Mouse (Mus musculus): ENCODE measurements at regions not wholly inside any gene's neighbourhood (a gene's known extent, or its start where the extent isn't known, plus 50 kb on each side); places are given as distances from the start of the nearest gene placed in this dataset.

DNA sequence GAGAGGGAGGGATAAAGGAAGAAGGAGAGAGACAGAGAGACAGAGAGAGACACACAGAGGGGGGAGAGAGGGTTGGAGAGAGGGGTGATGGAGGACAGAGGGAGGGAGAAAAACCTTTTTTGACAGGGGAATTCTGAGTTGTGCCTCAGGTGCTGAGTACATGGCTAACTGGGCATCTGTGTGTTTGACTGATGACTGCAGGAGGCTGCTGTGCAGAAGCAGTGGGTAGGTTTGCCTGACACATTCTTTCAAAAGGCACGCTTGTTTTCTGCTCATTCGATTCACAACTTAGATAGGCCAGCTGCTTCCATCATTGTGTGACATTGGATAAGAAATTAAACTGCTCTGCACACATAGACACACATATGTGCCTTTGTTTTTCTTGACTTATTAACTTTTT, 150.7 kb upstream of the Rgmb start:
- no peak for DNase-seq (ENCODE audit: low read depth, low spot score)

DNA sequence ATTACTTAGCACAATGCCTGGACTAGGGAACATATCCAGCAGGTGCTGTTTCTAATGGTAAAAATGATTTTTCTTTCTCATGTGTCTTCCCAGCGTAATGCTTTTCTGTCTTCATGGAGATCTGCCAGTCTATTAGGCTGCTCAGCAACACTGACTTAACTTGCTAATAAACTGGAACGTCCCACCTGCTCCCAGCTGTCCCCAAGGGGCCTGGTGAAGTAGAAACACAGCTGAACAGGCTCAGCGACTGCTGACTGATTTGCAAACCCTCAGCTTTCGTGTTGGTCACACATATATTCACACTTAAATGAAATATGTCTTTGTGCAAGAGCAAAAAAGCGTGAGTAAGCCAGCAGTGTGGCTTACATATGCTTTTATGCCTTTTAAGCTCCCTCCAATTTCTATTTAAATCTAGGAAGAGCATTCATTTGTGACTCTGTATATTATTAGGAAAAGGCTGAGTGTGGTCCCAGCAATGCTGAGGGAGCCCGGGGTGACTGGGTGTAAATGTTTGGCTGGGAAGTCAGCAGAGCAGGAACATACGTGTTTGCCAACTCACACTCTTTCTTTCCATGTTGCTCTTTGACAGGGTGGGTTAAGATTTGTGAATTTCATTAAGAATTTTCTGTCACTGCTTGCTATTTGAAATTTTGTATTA, 146.7 kb upstream of the Rgmb start:
- no peak for DNase-seq (ENCODE audit: low read depth, low spot score)

DNA sequence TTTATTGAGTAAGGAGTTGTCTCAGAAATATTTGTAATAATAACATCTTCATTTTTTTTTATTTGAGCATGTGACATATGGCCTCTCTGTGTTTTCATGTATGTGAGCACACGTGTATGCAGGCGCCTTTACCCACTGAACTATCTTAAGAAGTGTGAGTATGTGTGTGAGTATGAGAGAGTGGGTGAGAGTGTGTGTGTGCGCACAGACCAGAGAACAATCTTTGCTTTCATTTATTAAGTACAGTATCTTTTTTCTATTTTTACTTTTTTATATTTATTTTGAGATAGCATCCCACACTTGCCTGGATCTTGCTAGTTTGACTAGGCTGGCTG, 140.5 kb upstream of the Rgmb start:
- DNase-seq (ENCODE audit: low read depth, low spot score) = no peak

DNA sequence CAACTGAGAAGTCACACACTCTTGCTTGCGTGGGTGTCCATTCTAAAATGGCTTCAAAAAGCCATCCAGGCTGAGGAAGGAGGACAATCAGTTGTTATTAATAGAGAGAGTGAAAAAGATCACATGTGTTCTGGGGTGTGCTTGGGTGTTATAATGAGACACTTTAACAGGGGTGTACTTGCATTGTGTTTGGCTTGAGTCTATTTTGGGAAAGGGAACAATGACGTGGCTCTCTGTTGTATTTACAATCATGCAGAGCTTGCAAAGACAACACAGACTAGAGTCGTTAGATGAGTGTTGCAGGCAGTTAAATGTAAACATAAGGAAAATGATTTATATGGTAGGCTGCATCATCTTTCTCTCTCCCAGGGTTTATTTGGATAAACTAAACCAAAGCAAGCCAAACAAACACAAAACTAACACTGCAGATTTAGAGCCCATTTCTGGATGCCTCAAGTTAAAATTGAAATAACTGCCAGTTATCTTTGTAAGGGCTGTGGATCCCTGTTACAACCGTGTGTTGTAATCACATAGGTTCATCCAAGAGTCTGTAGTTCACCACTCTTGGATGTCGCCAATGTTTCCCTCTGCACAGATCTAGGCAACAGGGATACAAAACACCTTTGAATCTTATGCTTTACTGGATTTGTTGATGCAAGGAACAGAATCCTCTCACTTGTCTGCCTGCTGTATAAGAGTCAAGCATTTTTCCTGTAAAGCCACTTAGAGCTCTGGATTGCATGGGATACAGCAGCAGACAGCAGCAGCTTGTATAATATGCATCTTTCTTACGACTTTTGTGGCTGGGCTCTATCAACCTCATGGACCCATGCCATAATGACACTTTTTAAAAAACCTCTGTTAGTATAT, 139.9 kb upstream of the Rgmb start:
- no peak for DNase-seq (ENCODE audit: low read depth, low spot score)

DNA sequence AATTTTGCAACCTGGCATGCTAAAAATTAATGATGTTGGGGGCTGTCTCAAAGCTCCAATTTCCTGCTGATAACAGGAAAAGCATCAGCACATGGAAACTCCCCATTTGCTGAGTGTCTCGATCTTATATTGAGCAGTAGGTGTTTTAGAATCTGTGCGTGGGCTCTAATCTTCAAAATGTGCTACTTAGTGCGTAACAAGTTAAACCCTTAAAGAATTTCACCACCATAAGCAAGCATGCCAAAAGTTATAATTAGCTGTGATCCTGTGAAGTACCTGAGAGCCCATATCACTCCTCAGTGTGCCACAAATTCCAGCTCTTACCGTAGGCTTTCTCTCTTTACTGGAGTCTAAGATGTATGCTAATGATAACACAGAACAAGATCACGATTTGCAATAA, 137.5 kb upstream of the Rgmb start:
- DNase-seq (ENCODE audit: low read depth, low spot score) = no peak

DNA sequence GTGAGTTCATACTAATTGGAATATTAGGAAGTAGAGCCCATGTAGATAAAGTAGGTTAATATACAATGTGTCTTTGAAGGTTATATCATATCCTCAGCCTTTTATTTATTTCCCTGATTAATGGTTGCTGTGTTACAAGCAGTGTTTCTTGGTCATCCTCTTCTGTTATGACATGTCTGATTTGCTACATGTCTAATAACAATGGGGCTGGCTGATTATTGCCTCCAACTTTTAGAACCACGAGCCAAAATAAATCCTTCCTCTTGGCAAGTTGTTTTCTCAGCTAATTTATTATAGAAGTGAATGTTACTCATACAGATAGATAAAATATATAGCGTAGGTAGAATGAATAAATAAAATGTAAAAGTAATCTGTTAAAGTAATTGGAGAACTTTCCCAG, 124.8 kb upstream of the Rgmb start:
- DNase-seq (ENCODE audit: low read depth, low spot score) = no peak

DNA sequence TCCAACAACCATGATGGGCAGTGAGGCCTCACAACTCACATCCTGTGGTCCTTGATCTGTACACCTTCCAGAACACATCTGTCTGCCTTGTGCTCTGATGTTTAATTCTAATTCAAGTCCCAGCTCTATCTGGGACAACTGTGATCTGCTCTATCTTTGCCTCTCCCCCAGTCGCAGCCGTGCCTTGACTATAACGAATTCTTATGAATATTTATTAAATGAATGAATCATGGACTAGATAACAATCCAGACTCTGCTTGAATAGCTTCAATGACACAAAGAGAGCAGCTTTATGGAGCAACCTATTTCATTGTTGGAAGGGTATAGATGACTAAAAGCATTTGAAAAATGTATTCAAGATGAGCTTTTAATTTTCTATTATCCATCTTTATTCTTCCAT, 120.8 kb upstream of the Rgmb start:
- DNase-seq (ENCODE audit: low read depth, low spot score) = no peak

DNA sequence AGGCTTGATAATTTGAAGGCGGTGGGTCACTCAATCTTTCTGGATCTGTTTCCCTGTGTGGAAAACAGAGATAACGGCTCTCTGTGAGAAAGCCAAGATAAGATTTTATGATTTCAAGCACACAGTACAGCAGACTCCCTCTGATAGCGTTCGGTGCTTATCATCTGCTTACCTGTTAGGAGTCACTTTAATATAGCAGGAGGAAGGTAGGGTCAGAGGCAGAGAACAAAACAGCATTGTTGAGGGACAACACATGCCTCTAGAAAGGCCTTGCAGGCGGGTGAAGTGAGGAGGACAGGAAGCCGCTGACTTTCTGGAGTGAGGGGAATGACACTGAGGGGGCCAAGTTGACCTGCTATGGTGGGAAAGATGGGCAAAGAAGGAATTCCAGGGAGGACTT, 118.9 kb upstream of the Rgmb start:
- DNase-seq (ENCODE audit: low read depth, low spot score) = no peak

DNA sequence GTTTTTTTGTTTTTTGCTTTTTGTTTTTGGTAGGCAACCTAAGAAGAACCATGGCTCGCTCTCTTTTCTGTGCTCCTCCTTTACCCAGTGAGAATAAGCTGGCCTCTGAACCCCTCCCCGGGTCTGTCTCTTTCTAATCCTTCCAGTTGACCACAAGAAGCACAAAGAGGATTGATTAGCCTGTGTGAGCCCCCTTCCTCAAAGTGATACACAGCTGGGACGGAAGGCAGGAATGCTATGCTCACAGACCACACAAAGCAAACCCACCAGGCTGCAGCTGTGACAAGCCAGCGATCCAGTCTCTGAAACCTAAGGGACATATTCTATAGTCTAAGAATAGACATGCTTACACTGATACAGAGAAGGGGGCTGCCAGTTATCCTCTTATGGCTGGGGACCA, 111.5 kb upstream of the Rgmb start:
- no peak for DNase-seq (ENCODE audit: low read depth, low spot score)

DNA sequence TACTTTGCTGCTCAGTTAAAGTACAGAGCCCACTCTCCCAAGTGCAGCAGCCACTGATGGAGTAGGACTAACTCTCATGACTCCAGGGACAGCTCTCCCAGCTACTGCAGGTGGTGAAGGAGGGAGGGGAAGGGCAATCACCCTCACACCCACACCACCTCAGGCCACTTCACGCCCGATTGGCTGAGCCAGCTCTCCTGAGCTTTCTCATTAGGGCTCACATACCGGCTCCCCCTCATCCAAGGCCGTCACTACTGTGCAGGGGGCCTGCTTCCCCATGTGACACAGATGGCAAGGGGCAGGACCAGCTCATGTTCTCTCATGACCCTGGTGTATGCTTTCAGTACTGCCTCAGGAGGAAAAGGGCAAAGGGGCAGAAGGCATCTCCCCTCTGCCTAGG, 87.8 kb upstream of the Rgmb start:
- DNase-seq (ENCODE audit: low read depth, low spot score) = no peak

DNA sequence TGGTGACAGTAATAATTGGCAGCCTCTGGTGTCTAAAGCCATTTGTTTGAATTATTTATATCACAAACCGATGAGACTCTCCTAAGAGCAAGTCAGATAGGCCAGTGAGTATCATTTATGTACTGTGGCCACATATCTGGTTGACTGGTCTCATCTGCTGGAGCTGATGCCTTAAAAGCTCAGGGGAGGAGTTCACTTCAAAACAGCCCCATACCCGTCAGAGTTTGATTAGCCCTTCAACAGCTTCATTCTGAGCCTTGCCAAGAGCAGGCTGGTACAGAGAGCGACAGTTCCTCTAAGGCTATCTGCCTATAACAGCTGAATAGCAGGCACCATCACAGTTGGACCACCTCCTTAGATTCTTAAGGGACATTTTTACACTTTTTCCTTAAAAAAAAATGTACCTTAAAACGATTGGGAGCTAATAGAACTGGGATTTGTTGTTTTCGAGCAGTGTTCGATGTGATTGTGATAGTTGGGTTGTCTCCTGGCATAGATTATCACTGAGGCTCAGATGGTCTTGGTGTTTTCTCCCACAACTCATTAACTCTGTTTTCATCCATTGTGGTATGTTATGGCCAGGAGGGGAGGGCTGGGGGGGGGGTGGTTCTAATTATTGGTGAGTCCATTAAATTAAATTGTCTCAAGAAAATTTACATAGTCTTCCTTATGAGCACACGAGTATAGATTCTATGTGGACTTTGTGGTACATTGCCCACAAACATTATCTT, 68.0 kb upstream of the Rgmb start:
- no peak for DNase-seq (ENCODE audit: low read depth, low spot score)

DNA sequence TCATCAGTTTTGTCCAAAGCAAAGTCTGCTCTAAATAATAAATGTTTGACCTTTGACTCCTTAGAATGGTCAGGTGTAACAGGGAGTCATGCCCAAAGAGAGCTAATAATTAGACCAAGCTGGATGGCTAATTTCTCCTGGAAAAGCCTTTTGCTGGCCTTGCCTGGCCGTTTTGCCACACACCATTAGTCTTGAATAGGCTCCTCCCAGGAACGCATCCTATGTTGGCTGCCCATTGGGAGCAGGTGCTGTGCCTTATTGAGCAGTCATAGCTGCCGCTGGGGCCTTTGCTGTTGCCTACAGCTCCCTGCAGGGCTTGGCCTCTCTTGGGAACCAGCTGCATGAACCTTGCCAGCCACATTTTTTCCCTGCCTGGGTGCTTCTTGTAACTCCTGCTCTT, 65.1 kb upstream of the Rgmb start:
- DNase-seq (ENCODE audit: low read depth, low spot score) = no peak

DNA sequence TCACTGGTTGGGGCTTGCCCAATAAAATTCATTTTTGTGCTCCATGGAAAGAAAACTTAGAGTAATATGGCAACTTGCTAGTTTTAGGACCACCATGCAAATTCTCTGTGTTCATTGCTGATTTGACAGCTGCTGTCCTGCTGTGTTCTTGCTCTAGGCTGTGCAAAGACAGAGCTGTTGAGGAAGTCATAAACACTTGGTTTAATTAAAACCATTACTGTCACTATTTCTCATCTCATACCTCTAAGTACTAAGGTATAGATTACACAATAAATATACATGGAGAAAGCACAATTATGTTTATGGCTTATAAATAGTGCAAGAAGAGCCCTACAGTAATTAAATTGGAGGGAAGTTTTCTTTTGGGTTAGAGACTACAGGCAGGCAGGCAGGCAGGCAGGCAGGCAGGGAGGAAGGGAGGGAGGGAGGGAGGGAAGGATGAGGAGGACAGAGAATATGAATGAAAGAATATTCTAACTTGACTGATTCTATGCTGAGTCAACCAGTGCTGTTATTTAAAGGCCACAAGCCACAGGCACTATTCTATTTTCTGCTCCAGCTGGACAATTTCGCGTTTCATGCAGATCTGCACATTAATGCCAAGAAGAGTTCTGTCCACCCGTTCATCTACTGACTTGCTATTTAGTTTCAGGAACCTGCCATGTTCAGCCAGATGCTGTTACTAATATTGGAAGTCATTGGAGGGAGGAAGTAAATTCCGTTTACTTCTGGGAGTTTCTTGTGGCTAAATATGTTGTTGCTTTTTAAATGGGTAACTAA, 61.2 kb upstream of the Rgmb start:
- peak; percentile 8 for DNase-seq (ENCODE audit: low read depth, low spot score)

DNA sequence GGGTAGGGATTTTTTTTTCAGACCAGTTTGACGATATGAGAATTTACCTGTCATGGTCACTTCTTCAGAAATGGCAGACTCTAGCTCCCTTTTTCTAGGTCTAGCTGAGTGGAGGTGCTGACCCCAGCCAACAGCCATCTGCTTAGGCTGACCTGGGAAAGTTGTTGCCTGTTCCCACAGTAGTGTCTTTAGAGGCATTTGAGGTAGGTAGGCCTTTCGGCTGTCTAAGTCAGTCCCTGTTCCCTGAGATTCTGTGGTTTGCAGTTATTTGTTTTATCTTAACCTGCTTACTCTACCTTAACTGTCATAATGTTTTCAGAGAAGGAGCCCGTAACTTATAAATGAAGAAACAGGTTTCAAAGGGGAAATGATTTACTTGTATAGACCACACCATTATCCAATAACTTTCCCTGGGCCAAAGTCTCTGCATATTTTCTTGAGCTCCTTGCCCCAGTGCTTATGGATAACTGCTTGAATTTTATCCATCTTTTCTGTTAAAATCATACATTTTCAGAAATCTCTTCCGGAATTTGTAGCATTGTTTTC, 59.8 kb upstream of the Rgmb start:
- DNase-seq (ENCODE audit: low read depth, low spot score) = no peak

DNA sequence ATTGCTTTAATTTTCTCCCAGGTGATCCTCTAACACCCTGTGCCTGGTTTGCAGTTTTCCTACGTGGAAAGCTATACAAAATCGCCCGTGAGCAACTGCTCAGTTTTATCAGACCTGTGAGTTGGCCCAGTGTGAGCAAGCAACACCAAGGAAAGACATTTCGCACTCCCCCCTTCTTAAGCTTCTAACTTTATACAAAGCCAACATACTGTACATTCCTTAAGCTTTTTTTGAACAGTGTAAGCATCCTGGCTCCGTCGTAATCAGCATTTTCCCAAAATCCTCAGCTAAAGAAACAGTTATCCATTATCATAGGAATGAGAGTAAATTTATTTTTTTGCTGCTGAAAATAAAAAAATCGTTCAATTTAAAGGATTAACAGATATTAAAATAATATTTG, 52.0 kb upstream of the Rgmb start:
- no peak for DNase-seq (ENCODE audit: low read depth, low spot score)

DNA sequence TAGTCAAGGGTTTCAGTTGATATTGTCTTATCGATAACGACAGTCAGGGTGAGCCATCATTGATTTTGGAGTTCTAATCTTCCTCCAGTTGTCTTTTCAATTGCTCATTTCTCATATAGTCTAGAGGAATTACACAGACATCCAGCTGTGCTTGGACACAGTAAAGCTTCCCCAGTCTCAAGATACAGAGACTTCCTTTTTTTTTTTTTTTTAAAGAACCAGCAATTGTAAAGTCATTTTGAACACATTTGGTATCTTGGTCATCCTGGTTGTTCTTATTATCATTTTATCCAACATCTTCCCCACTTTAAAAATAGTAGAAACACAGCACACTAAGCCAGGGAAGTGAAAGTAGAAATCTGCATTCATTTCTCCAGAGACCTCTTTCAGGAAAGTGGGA, 51.4 kb upstream of the Rgmb start:
- DNase-seq (ENCODE audit: low read depth, low spot score) = no peak
